Comparison of ENCODE assay signal across 19 mouse cellular contexts in the genomic region with DNA sequence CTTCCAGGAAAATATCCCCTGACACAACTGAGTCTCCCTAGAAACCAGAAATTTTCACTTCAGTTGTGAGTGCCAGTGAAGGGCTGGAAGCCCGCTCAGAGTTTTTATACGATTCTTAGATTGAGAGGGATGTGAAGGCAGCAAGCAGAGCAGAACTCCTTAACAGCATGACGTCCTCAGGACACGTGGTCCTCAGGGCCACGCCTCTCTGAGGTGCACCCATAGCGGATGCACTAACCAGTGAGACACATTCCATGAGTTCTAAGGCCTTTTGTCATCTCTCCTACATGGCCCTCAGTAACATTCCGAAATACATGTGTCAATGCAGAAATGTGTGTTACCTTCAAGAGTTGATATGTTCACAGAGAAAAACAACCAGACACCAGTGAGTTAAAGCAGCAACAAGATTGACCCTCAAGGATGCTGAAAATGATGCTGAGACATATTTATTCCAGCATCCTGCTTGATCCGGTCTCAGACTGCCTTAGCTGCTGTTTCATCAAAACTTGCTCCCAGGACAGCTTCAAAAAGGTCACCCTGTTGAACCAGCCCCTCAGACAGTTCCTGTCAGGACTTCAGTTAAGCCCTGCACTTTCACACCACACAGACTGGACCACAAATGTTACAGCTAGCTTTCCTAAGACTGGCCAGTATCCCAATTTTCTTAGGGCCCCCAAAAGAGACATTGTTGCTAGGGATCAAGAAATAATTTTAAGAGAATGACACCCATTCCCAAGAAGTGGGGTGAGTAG. TPM values are rescaled to one million over a fixed set of nuclear protein-coding genes. Genes with fewer than 3 reads are reported as not detected.
"Had no signal": no experiment of that assay in that cellular context is flagged by ENCODE, and none has a peak within 500 bp of the region (broad histone marks: within the 10 kb centered on the region; RNA-seq: fewer than 3 reads in every experiment).

No protein-coding gene starts in this region.

- H3K4me3 ChIP-seq: limb, embryonic 13.5 days; liver, embryonic 12.5 days; liver, embryonic 15.5 days; midbrain, embryonic 12.5 days; midbrain, embryonic 15.5 days; neural tube, embryonic 13.5 days had no signal

- ATAC-seq: liver, embryonic 12.5 days; midbrain, embryonic 15.5 days had no signal

- H3K27ac ChIP-seq: limb, embryonic 13.5 days; liver, embryonic 12.5 days; liver, embryonic 15.5 days; macrophage; midbrain, embryonic 12.5 days; midbrain, embryonic 15.5 days; neural tube, embryonic 13.5 days had no signal

- H3K4me2 ChIP-seq: limb, embryonic 13.5 days; liver, embryonic 12.5 days; liver, embryonic 15.5 days; midbrain, embryonic 12.5 days; midbrain, embryonic 15.5 days; neural tube, embryonic 13.5 days had no signal

- H3K9me3 ChIP-seq: limb, embryonic 13.5 days; liver, embryonic 12.5 days; liver, embryonic 15.5 days; midbrain, embryonic 12.5 days; midbrain, embryonic 15.5 days; neural tube, embryonic 13.5 days had no signal

- H3K36me3 ChIP-seq: limb, embryonic 13.5 days; liver, embryonic 12.5 days; liver, embryonic 15.5 days; midbrain, embryonic 12.5 days; midbrain, embryonic 15.5 days; neural tube, embryonic 13.5 days had no signal

- DNase-seq: kidney, adult 18-20 months; kidney, adult 9 months; kidney, postnatal 14 days; kidney, postnatal 4 days; left cerebral cortex, postnatal 4 days; liver; lung, adult 2 months; lung, postnatal 14 days; thymus, adult 2 months; thymus, postnatal 14 days; thymus, postnatal 4 days had no signal

- H3K9ac ChIP-seq: limb, embryonic 13.5 days; liver, embryonic 12.5 days; liver, embryonic 15.5 days; midbrain, embryonic 12.5 days; midbrain, embryonic 15.5 days; neural tube, embryonic 13.5 days had no signal

RNA-seq across cellular contexts. Expression of a gene that starts 40.5 kb away (rescaled TPM):
- total RNA-seq: neutrophil, adult 5-6 weeks had no signal
